Mouse (Mus musculus) large intestine, adult 2 months (tissue): ENCODE measurements around the gene Tmed9. TPM values are rescaled to one million over a fixed set of nuclear protein-coding genes. Genes with fewer than 3 reads are reported as not detected.

Source experiments
- polyA plus RNA-seq: library from polyadenylated mRNA; depleted of rRNA; stranded (reverse); fragments of >200 nt; gene quantifications from 2 replicates; pipeline ENCODE4 v1.2.3, GENCODE M21; 2012; rRNA removed

Gene Tmed9
- polyA plus RNA-seq, 1 experiment: 105 TPM

Other genes with a start within 250 kb of the Tmed9 start
- 10.0 and 11.4 TPM in 2 replicates for gene Mxd3, start 243.9 kb upstream of the Tmed9 start, polyA plus RNA-seq
- gene Lman2, start 210.9 kb upstream of the Tmed9 start, polyA plus RNA-seq: 125 and 147 TPM in 2 replicates
- 8.9 and 10.6 TPM in 2 replicates for gene Rgs14, start 204.0 kb upstream of the Tmed9 start, polyA plus RNA-seq
- gene Slc34a1, start 175.5 kb upstream of the Tmed9 start, polyA plus RNA-seq: 1.0 and 1.4 TPM in 2 replicates
- not detected in 2 replicates for gene Pfn3, start 158.5 kb upstream of the Tmed9 start, polyA plus RNA-seq
- gene F12, start 146.9 kb upstream of the Tmed9 start, polyA plus RNA-seq: 0.06 and 0.60 TPM in 2 replicates
- 56.4 and 63.8 TPM in 2 replicates for gene Grk6, start 128.7 kb upstream of the Tmed9 start, polyA plus RNA-seq
- gene Prr7, start 109.5 kb upstream of the Tmed9 start, polyA plus RNA-seq: 2.2 and 2.5 TPM in 2 replicates
- 8.0 and 8.2 TPM in 2 replicates for gene Dbn1, start 85.6 kb upstream of the Tmed9 start, polyA plus RNA-seq
- gene Pdlim7, start 60.1 kb upstream of the Tmed9 start, polyA plus RNA-seq: 72.4 and 77.3 TPM in 2 replicates
- 20.3 and 20.9 TPM in 2 replicates for gene Dok3, start 44.4 kb upstream of the Tmed9 start, polyA plus RNA-seq
- gene Ddx41, start 37.1 kb upstream of the Tmed9 start, polyA plus RNA-seq: 48.3 and 53.7 TPM in 2 replicates
- 59.6 and 62.7 TPM in 2 replicates for gene Fam193b, start 2.6 kb upstream of the Tmed9 start, polyA plus RNA-seq
- gene B4galt7, start 26.2 kb downstream of the Tmed9 start, polyA plus RNA-seq: 19.0 and 21.8 TPM in 2 replicates
- gene Caml, start 49.3 kb downstream of the Tmed9 start, polyA plus RNA-seq: 17.6 TPM in 2 replicates
- 8.4 and 13.6 TPM in 2 replicates for gene Ddx46, start 61.3 kb downstream of the Tmed9 start, polyA plus RNA-seq
- gene B230219D22Rik, start 119.4 kb downstream of the Tmed9 start, polyA plus RNA-seq: 12.1 and 18.5 TPM in 2 replicates
- gene Txndc15, start 140.9 kb downstream of the Tmed9 start, polyA plus RNA-seq: 23.9 and 28.5 TPM in 2 replicates
- gene Pcbd2, start 153.6 kb downstream of the Tmed9 start, polyA plus RNA-seq: 28.3 and 41.6 TPM in 2 replicates
- gene Catsper3, start 210.8 kb downstream of the Tmed9 start, polyA plus RNA-seq: 0.06 TPM in 1 of 2 replicates, not detected in the other